Comparison of ENCODE assay signal across 8 mouse cellular contexts in the genomic region with DNA sequence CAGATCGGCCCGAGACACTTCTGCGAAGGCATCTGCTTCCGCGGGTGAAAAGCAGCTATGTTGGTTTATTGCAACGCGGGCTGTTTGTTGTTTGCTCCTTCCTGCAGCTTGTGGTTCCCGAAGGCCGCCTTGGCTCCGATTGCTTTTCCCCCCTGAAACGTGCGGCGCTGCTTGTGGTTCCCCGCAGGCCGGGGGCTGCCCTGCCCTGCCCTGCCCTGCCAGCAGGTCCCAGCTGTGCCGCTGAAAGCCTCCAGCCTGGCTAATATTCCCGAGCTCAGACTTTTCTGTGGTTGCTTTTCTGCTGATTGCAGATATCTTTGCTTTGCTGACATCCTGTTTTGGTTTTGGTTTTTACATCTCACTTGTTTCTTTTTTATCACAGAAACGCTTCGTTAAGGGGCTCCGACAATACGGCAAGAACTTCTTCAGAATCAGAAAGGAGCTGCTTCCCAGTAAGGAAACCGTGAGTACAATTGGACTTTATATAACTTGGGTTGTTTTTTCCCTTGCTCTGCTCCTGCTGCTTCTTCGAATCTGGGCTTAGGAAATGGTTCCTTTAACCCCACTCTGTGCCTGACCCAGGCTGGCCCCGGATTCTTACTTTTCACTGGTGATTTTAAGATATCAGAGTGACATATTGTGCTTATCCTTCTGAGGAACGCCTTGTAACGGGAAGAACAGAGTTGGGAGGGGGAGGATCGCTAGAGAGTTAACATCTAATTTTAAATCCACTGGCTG.
DNase-seq lines count a peak whose midpoint lies in the region; ATAC-seq lines count a peak whose summit lies in the region.

No protein-coding gene starts in this region.

- peak overlapping the region; percentile 79 for H3K4me3 ChIP-seq in heart, embryonic 12.5 days
- H3K4me3 ChIP-seq in macrophage (ENCODE audit: inconsistent target), result peak overlapping the region; percentile 70

- peak overlapping the region; percentile 94 for H3K9ac ChIP-seq in heart, embryonic 12.5 days

- no peaks in the 10 kb centered on the region for H3K27me3 ChIP-seq in heart, embryonic 12.5 days (replicated peaks)
- H3K27me3 ChIP-seq in splenic B cell, adult 2 months (ENCODE audit: control insufficient read depth, insufficient read depth, low read length, poor library complexity, severe bottlenecking), result no peaks in the 10 kb centered on the region

- peaks cover 80% of the 10 kb centered on the region for H3K79me2 ChIP-seq in macrophage (ENCODE audit: inconsistent target)

- peaks cover 33% of the 10 kb centered on the region for H3K4me1 ChIP-seq in heart, embryonic 12.5 days (replicated peaks)

- peak overlapping the region; percentile 91 for H3K27ac ChIP-seq in heart, embryonic 12.5 days (ENCODE audit: poor library complexity, severe bottlenecking)
- peak overlapping the region; percentile 93 for H3K27ac ChIP-seq in macrophage

- peak; percentile 20; the same call in 1 of the 2 replicates for ATAC-seq in frontal cortex, adult (ENCODE audit: low TSS enrichment)
- ATAC-seq in common myeloid progenitor, adult 5-6 weeks (replicated peaks; ENCODE audit: low read depth, poor library complexity, severe bottlenecking), result peak; percentile 62
- ATAC-seq in heart, embryonic 12.5 days (ENCODE audit: insufficient number of reproducible peaks, low FRiP score), result peak; percentile 73; the same call in 1 of the 2 replicates

- DNase-seq in frontal cortex, postnatal 25 days (ENCODE audit: low spot score in 2 of 2), result no peak
- peak; percentile 80 for DNase-seq in CD4-positive helper T cell, adult 2 months (ENCODE audit: low read depth, low spot score)
- DNase-seq in kidney, postnatal 14 days, result peak; percentile 30
- peak; percentile 39 for DNase-seq in splenic B cell, adult 2 months (ENCODE audit: low read depth, low spot score)

- H3K36me3 ChIP-seq in heart, embryonic 12.5 days, result peaks cover 11% of the 10 kb centered on the region
- peaks cover 5% of the 10 kb centered on the region; the same call in 1 of the 2 replicates for H3K36me3 ChIP-seq in macrophage (ENCODE audit: inconsistent target)
- H3K36me3 ChIP-seq in splenic B cell, adult 2 months (ENCODE audit: control insufficient read depth, insufficient read depth, low read length, poor library complexity, severe bottlenecking), result peaks cover 10% of the 10 kb centered on the region

- peak overlapping the region; percentile 87 for H3K4me2 ChIP-seq in heart, embryonic 12.5 days

- WGBS in heart, embryonic 12.5 days, result 1% methylated on average over 27 of the region's 27 CpGs
- under 1% methylated on average over 24 of the region's 27 CpGs for WGBS in macrophage (ENCODE audit: missing documents)

- H3K9me3 ChIP-seq in heart, embryonic 12.5 days (replicated peaks), result no peaks in the 10 kb centered on the region

Comparison
In these comparisons a context has a peak if more than half of its experiments do, and no peak if none do; other contexts are left out.
1. ATAC-seq: peak in every context shown above with its lines; median percentile 73 in heart, embryonic 12.5 days; 62 in common myeloid progenitor, adult 5-6 weeks; 20 in frontal cortex, adult.
2. DNase-seq: peak in CD4-positive helper T cell, adult 2 months (single experiment), kidney, postnatal 14 days (single experiment) and splenic B cell, adult 2 months (single experiment); none in frontal cortex, postnatal 25 days (0 of 2).